Mouse (Mus musculus) CH12.LX (cell line): ENCODE results near the gene Cacna1c.

Source experiments
- BHLHE40 ChIP-seq: IDR thresholded peaks from 2 replicates; pipeline ENCODE4 v1.6.1; 2011; ENCODE audit warnings: mild to moderate bottlenecking, low read depth, low read length, improper control_type of control experiment
- CTCF ChIP-seq, 2 experiments: IDR thresholded peaks in 1 of 2; conservative IDR thresholded peaks in 1 of 2; 2 replicates each; pipeline ENCODE4 v1.5.1; 2011 to 2012; ENCODE audit warnings: low read depth in 2 of 2, low read length in 2 of 2, improper control_type of control experiment in 1 of 2, inconsistent platforms in 1 of 2, mild to moderate bottlenecking in 1 of 2, moderate library complexity in 1 of 2
- EP300 ChIP-seq: IDR thresholded peaks from 2 replicates; pipeline ENCODE4 v1.6.1; 2011; ENCODE audit warnings: low read length, improper control_type of control experiment
- GABPA ChIP-seq: IDR thresholded peaks from 2 replicates; pipeline ENCODE4 v1.6.1; 2012; ENCODE audit warnings: low read depth, low read length, improper control_type of control experiment, inconsistent platforms; ENCODE audit not compliant: insufficient replicate concordance
- MAZ ChIP-seq: IDR thresholded peaks from 2 replicates; pipeline ENCODE4 v1.6.1; 2012; ENCODE audit warnings: low read depth, mild to moderate bottlenecking, inconsistent platforms, low read length, improper control_type of control experiment, moderate library complexity
- MYC ChIP-seq: IDR thresholded peaks from 2 replicates; pipeline ENCODE4 v1.6.1; 2011; ENCODE audit warnings: low read depth, mild to moderate bottlenecking, improper control_type of control experiment, low read length
- POLR2A ChIP-seq: IDR thresholded peaks from 2 replicates; pipeline ENCODE4 v1.6.1; 2011; ENCODE audit warnings: low read depth, mild to moderate bottlenecking, improper control_type of control experiment, low read length
- RCOR1 ChIP-seq: conservative IDR thresholded peaks from 2 replicates; pipeline ENCODE4 v1.6.1; 2012; ENCODE audit warnings: low read depth, mild to moderate bottlenecking, inconsistent platforms, low read length, improper control_type of control experiment
- SIN3A ChIP-seq: IDR thresholded peaks from 2 replicates; pipeline ENCODE4 v1.6.1; 2012; ENCODE audit warnings: low read length, improper control_type of control experiment, inconsistent platforms
- ZC3H11A ChIP-seq: IDR thresholded peaks from 2 replicates; pipeline ENCODE4 v1.6.1; 2012; ENCODE audit warnings: low read depth, mild to moderate bottlenecking, inconsistent platforms, low read length, improper control_type of control experiment

DNA sequence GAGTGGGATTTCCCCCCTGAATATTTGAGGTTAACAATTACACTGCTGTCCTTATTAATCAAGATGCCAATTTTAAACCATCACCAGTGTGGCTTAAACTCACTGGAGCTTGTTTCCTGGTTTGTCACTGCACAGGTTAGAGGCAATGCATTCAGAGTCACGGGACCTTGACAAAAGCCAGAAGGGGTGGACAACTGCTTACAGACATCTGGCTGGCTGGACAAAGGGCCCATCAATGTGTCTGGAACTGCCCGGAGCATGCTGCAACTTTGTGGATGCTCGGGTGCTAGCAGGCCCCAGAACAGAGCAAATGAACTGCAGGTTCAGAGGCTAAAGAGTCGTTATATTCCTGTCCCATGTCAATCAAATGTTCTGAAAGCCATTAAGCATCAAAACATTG, 456.9 kb downstream of the Cacna1c start:
- TF ChIP-seq EP300 (no peak), MYC (no peak), BHLHE40 (no peak), GABPA (no peak), POLR2A (no peak), MAZ (no peak), CTCF (conservative IDR thresholded peaks at IDR 0.05 in 1 of 2, IDR thresholded peaks at IDR 0.05 in 1 of 2; ENCODE audit: low read depth in 2 of 2, low read length in 2 of 2) (no peak), RCOR1 (no peak), ZC3H11A (no peak), SIN3A (no peak)
